Mouse (Mus musculus): ENCODE data around the gene Mtmr12. TPM values are rescaled to one million over a fixed set of nuclear protein-coding genes. Genes with fewer than 3 reads are reported as not detected.

Mtmr12 gene
- total and polyA plus RNA-seq, 2 experiments: 3.4 to 6.5 TPM

GRCm38 (mm10) chr15:12246360-12247158 is 41.7 kb downstream of the Mtmr12 start:
- Histone ChIP-seq H3K4me3 (ENCODE audit: insufficient read depth, low read depth, low read length) (no peak overlapping the region), H3K27me3 (ENCODE audit: control insufficient read depth, insufficient read depth, low read length) (no peaks in the 10 kb centered on the region), H3K36me3 (ENCODE audit: control insufficient read depth, insufficient read depth, low read length) (peaks cover 10% of the 10 kb centered on the region; the same call in 1 of the 2 replicates), H3K27ac (replicated peaks; ENCODE audit: insufficient read depth, low read depth, low read length) (peak overlapping the region; percentile 28), H3K9ac (ENCODE audit: low read depth, low read length) (no peak overlapping the region), H3K4me1 (ENCODE audit: control insufficient read depth, insufficient read depth, low read length) (no peaks in the 10 kb centered on the region; the same call in 1 of the 2 replicates), H3K79me2 (ENCODE audit: control insufficient read depth, insufficient read depth, low read length) (no peaks in the 10 kb centered on the region)
- DNase-seq (ENCODE audit: extremely low read depth, low read depth, low spot score): no peak
- WGBS: 81% methylated on average over 11 of the region's 11 CpGs
- TF ChIP-seq CTCF (IDR thresholded peaks at IDR 0.05; ENCODE audit: low read depth, low read length) (no peak), POLR2A (IDR thresholded peaks at IDR 0.05; ENCODE audit: extremely low read depth, insufficient read depth, low read length) (no peak)

- no peak overlapping the region for H3K4me3 ChIP-seq (ENCODE audit: insufficient read depth, low read depth, low read length)
- no peaks in the 10 kb centered on the region for H3K27me3 ChIP-seq (ENCODE audit: control insufficient read depth, insufficient read depth, low read length)
- H3K79me2 ChIP-seq (ENCODE audit: control insufficient read depth, insufficient read depth, low read length): no peaks in the 10 kb centered on the region
- TF ChIP-seq POLR2A (IDR thresholded peaks at IDR 0.05; ENCODE audit: extremely low read depth, insufficient read depth, low read length) (no peak), CTCF (IDR thresholded peaks at IDR 0.05; ENCODE audit: low read depth, low read length) (no peak)
- H3K27ac ChIP-seq (replicated peaks; ENCODE audit: insufficient read depth, low read depth, low read length): no peak overlapping the region
- no peak for DNase-seq (ENCODE audit: extremely low read depth, low read depth, low spot score)
- 83% methylated on average over 4 of the region's 4 CpGs for WGBS
- H3K9ac ChIP-seq (ENCODE audit: low read depth, low read length): no peak overlapping the region
- H3K4me1 ChIP-seq (ENCODE audit: control insufficient read depth, insufficient read depth, low read length): no peaks in the 10 kb centered on the region; the same call in 1 of the 2 replicates
- peaks cover 16% of the 10 kb centered on the region; the same call in 1 of the 2 replicates for H3K36me3 ChIP-seq (ENCODE audit: control insufficient read depth, insufficient read depth, low read length)
Measured at GRCm38 (mm10) chr15:12247159-12247603, 42.4 kb downstream of the Mtmr12 start.

GRCm38 (mm10) chr15:12248279-12248678 is 43.5 kb downstream of the Mtmr12 start:
- peaks cover 20% of the 10 kb centered on the region; the same call in 1 of the 2 replicates for H3K36me3 ChIP-seq (ENCODE audit: control insufficient read depth, insufficient read depth, low read length)
- TF ChIP-seq POLR2A (IDR thresholded peaks at IDR 0.05; ENCODE audit: extremely low read depth, insufficient read depth, low read length) (no peak), CTCF (IDR thresholded peaks at IDR 0.05; ENCODE audit: low read depth, low read length) (peak; percentile 31; the same call in 1 of the 2 replicates)

GRCm38 (mm10) chr15:12250350-12250749 is 45.5 kb downstream of the Mtmr12 start:
- Histone ChIP-seq H3K27ac (replicated peaks; ENCODE audit: insufficient read depth, low read depth, low read length) (no peak overlapping the region), H3K4me3 (ENCODE audit: insufficient read depth, low read depth, low read length) (no peak overlapping the region), H3K27me3 (ENCODE audit: control insufficient read depth, insufficient read depth, low read length) (no peaks in the 10 kb centered on the region), H3K9ac (ENCODE audit: low read depth, low read length) (no peak overlapping the region), H3K79me2 (ENCODE audit: control insufficient read depth, insufficient read depth, low read length) (no peaks in the 10 kb centered on the region), H3K4me1 (ENCODE audit: control insufficient read depth, insufficient read depth, low read length) (no peaks in the 10 kb centered on the region), H3K36me3 (ENCODE audit: control insufficient read depth, insufficient read depth, low read length) (peaks cover 19% of the 10 kb centered on the region; the same call in 1 of the 2 replicates)
- TF ChIP-seq POLR2A (IDR thresholded peaks at IDR 0.05; ENCODE audit: extremely low read depth, insufficient read depth, low read length): no peak
- no peak for TF ChIP-seq CTCF (IDR thresholded peaks at IDR 0.05; ENCODE audit: low read depth, low read length)
- WGBS: 89% methylated on average over 5 of the region's 5 CpGs
- no peak for DNase-seq (ENCODE audit: extremely low read depth, low read depth, low spot score)

More at GRCm38 (mm10) chr15:12248279-12248678, 43.5 kb downstream of the Mtmr12 start:
- Histone ChIP-seq H3K4me1 (ENCODE audit: control insufficient read depth, insufficient read depth, low read length) (no peaks in the 10 kb centered on the region; the same call in 1 of the 2 replicates), H3K27ac (replicated peaks; ENCODE audit: insufficient read depth, low read depth, low read length) (no peak overlapping the region), H3K4me3 (ENCODE audit: insufficient read depth, low read depth, low read length) (no peak overlapping the region), H3K9ac (ENCODE audit: low read depth, low read length) (no peak overlapping the region), H3K27me3 (ENCODE audit: control insufficient read depth, insufficient read depth, low read length) (no peaks in the 10 kb centered on the region), H3K79me2 (ENCODE audit: control insufficient read depth, insufficient read depth, low read length) (no peaks in the 10 kb centered on the region)
- WGBS: 56% methylated on average over 4 of the region's 4 CpGs
- DNase-seq (ENCODE audit: extremely low read depth, low read depth, low spot score): peak; percentile 39

- Histone ChIP-seq H3K4me1 (ENCODE audit: control insufficient read depth, insufficient read depth, low read length) (no peaks in the 10 kb centered on the region), H3K36me3 (ENCODE audit: control insufficient read depth, insufficient read depth, low read length) (peaks cover 14% of the 10 kb centered on the region; the same call in 1 of the 2 replicates), H3K9ac (ENCODE audit: low read depth, low read length) (no peak overlapping the region), H3K4me3 (ENCODE audit: insufficient read depth, low read depth, low read length) (no peak overlapping the region), H3K79me2 (ENCODE audit: control insufficient read depth, insufficient read depth, low read length) (no peaks in the 10 kb centered on the region), H3K27me3 (ENCODE audit: control insufficient read depth, insufficient read depth, low read length) (no peaks in the 10 kb centered on the region), H3K27ac (replicated peaks; ENCODE audit: insufficient read depth, low read depth, low read length) (no peak overlapping the region)
- no peak for TF ChIP-seq CTCF (IDR thresholded peaks at IDR 0.05; ENCODE audit: low read depth, low read length)
- no peak for TF ChIP-seq POLR2A (IDR thresholded peaks at IDR 0.05; ENCODE audit: extremely low read depth, insufficient read depth, low read length)
- DNase-seq (ENCODE audit: extremely low read depth, low read depth, low spot score): no peak
- 95% methylated on average over 15 of the region's 15 CpGs for WGBS
Measured at GRCm38 (mm10) chr15:12251416-12252140, 46.8 kb downstream of the Mtmr12 start.

All from liver, adult 2 months (tissue).